Mouse (Mus musculus): ENCODE data around the gene Traf7.

Gene Traf7

DNA sequence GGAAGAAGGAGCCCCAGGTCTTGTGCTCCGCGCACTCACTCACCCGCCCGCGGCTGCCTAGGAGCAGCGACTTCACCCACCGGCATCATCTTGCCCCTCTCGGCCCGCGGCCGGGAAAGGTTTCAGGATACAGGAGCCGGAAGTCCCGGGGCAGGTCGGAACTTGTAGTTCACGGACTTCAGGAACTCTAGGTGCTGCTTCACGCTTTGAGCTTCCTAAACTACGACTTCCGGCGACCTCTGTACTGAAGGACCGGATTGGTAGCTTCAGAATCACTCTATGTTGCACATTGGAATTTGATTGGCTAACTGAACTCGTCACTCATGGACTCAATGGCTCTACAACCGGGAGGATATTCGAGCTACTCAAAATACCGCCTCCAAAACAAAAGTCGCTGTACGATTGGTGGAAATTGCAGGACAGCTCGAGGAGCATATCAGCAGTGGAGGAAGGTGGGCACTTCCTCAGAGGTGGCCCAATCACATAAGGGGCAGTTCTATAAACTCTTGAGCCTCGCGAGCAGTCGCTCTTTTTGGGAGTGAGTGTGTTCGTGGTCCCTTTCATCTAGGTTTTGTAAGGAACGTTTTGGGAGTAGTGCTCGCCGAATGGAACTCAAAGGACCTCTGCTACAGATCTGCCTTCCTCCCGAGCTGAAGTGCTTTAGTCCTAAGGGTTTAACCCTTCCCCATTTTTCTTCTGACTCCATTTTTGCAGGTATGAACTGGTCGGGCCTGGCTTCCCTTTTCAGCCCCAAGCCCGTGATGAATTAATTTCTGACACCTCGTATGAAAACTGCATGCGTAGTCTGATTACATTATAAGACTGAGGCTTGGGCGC is at the start of gene Traf7:
Gene Traf7 (minus strand): TSS at position 216 of the 837 bp plus-strand sequence.
- DNase-seq: peak; percentile 99

DNA sequence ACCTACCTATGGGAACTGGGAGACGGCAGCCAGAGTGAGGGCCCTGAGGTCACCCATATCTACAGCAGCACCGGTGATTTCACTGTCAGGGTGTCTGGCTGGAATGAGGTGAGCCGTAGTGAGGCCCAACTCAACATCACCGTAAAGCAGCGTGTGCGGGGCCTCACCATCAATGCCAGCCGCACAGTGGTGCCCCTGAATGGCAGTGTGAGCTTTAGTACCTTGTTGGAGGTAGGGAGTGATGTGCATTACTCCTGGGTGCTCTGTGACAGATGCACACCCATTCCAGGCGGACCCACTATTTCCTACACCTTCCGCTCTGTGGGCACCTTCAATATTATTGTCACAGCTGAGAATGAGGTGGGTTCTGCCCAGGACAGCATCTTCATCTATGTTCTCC is 46.1 kb upstream of the Traf7 start:
- no peak for DNase-seq

DNA sequence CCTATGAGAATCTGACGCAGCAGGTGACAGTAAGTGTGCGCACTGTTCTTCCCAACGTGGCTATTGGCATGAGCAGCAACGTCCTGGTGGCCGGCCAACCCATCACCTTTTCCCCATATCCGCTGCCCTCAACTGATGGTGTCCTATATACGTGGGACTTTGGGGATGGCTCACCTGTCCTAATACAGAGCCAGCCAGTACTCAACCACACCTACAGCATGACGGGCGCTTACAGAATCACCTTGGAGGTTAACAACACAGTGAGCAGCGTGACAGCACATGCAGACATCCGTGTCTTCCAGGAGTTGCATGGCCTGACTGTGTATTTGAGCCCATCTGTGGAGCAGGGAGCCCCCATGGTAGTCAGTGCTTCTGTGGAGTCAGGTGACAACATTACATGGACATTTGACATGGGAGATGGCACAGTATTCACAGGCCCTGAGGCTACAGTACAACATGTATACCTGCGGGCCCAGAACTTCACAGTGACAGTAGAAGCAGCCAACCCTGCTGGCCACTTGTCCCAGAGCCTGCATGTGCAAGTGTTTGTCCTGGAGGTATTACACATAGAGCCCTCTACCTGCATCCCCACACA is 45.0 kb upstream of the Traf7 start:
- DNase-seq: no peak

DNA sequence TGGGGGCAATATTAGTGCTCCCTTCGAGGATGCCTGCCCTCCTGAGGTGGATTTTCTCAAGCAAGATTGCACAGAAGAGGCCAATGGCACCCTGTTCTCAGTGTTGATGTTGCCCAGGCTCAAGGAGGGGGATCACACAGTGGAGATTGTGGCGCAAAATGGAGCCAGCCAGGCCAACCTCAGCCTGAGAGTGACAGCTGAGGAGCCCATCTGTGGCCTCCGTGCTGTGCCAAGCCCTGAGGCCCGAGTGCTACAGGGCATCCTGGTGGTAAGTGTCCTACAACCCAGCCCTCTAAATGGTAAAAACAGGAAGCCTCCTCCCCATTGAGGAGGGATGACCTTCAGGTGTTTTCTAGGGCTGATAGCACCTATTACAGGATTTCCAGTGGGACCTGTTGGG is 42.1 kb upstream of the Traf7 start:
- DNase-seq: no peak

DNA sequence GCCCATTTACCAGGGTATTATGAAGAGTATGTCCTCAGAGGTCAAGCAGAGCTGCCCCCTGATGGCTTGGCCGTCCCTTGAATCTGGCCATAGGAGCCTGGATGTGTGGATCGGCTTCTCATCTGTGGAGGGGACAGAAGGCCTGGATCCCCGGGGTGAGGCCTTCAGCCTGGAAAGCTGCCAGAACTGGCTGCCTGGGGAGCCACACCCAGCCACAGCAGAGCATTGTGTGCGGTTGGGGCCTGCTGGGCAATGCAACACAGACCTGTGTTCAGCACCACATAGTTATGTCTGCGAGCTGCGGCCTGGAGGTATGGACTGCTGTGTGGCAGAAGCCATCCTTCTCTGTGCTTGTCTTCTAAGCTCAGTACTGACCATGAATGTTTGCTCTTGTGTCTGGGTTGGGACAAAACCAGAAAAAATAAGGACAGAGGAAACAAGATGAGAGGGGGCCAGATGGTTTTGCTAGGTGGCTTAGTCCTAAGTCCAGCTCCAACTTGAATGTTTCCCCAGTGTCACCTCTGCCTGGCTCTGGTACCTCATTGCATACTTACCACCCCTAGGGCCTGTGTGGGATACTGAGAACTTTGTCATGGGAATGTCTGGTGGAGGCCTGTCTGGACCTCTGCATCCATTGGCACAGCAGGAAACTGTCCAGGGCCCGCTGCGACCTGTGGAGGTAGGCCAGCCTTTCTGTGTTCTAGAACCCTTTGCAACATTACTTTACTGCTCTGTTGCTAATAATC is 39.5 kb upstream of the Traf7 start:
- no peak for DNase-seq

DNA sequence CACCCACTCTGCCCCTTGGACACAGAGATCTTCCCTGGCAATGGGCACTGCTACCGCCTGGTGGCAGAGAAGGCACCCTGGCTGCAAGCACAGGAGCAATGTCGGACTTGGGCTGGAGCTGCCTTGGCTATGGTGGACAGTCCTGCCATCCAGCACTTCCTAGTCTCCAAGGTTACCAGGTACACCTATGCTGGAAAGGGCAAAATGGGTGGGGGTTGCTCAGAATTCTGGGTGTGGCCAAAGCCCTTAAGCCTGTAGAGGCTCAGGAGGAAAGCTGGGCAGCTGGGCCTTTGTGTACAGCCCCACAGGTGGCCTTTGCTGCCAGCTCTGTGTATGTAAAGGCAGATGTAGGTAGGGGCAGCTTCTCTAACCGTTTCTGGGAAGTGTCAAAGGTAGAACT is 38.1 kb upstream of the Traf7 start:
- DNase-seq: no peak

DNA sequence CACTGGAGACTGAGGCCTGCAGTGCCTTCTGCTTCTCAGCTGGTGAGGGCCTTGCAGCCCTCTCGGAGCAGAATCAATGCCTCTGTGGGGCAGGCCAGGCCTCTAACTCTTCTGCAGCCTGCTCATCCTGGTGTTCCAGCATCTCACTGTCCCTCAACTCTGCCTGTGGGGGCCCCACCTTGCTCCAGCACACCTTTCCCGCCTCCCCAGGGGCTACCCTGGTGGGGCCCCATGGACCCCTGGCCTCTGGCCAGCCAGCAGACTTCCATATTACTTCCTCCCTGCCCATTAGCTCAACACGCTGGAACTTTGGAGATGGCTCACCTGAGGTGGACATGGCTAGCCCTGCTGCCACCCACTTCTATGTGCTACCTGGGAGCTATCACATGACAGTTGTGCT is 37.4 kb upstream of the Traf7 start:
- DNase-seq: no peak

DNA sequence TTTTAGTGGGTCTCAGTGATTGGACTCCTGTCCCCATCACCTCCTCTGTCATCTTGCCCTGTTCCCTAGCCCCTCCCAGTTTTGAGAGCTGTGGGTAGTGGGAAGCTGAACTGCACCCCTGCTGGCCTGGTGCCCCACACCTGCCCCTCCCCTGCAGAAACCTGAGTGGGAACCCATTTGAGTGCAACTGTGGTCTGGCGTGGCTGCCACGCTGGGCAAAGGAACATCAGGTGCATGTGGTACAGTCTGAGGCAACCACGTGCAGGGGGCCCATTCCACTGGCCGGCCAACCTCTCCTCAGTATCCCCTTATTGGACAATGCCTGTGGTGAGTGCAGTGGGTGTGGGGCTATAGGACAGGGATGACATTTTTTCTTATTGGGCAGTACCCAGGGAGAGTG is 36.7 kb upstream of the Traf7 start:
- DNase-seq: no peak

DNA sequence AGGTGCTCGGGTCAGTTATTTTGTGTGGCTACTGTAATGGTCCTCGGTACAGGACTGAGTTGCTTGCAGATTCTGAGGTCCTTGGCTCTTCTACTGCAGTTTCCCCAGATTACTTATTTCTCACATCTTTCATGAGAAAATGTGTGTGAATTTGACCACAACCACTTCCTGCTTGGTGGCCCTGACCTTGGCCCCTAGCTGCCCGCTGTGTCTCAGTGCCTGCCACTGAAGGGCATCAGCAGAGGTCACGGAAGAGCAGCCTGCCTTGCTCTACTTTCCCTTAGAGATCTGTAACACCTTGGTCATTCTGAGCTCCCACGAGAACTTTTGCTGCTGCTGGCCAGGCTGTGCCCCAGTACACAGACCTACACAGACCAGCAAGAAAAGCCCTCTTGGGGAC is 35.9 kb upstream of the Traf7 start:
- DNase-seq: no peak

DNA sequence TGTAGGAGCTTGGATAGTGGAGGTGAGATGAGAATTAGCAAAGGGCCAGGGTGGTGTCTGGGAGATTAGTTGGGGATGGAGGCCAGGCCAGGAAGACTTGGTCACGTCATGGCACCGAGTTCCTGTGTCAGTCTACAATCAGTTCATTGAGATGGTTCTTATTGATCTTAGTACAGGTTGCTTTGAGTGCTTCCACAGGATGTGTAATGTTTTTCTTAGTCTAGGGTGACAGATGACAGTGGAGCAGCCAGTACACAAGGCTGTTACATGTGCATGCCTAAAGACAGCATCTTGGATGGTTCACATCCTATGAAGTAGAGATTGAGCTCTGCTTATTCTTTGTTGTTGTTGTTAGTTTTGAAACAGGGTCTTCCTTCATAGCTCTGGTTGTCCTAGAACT is 33.9 kb upstream of the Traf7 start:
- no peak for DNase-seq

DNA sequence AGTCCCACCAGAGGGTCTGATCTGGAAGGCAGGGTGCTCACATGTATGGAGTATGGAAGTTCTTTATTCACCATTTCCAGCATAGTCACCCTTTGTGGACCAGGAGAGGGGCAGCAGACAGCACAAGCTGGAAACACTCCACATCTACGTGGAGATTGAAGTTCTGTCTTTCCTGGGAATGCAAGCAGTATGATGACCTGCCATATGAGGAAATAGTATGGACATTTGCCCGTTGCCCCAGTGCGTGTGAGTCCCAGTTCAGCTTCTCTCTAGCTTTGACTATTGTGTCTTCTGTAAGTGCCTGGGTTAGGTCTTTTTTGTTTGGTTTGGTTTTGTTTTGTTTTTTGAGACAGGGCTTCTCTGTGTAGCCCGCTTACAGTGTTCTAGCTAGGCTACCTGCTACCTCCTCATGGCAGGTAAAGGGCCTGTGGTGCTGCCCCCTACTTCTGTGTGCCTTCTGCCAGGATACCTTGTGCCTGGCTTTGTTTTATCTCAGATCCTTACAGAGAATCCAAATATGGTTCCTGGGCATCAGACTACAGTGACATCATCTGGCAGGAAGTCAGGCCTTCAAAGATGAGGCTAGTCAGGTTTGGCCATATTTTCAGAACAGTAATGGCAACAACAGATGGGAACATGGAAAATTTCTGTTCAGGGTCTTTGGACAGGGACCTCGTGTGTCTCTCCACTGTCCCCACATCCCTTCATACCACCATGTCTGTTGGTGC is 32.7 kb upstream of the Traf7 start:
- DNase-seq: no peak

DNA sequence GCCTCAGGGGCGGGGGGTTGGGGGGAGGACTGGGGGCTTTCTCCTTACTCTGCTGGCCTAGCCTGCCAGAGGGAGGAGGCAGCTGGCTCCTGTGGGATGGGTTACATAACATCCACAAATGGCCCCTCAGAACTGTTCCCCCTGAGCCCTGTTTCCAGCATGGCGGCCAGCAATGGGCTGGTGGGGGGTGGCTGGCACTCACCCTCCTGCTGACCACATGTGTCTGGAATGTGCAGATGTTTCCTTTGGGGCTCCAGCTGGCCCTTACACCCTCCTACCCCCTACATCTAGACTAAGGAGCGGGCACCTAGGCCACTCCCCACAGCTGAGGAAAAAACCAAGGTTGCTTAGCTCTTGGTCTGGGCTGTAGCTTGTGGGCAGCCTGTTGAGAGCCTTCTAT is 31.4 kb upstream of the Traf7 start:
- no peak for DNase-seq

DNA sequence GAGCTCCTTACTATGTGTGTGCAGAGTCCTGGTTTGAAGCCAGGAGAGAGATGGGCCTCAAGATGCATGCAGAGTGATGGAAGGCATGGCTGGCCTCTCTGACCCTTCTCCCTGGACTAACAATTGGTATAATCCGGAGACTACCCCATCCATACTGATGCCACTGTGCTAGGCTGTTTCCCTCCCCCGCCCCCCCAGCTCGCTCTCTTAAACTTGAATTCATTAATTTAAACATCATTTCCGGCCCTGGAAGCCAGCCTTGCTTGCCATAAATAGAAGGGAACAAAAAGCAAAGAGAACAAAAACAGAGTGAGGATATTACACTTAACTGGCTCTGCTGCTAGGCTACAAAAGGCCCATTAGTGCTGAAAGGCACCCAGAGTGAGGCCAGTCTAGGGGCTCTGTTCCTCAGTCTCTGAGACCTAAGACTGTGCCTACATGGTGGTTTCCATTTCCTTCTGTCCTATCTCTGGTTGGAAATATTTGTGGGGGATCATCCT is 30.9 kb upstream of the Traf7 start:
- peak; percentile 36 for DNase-seq

DNA sequence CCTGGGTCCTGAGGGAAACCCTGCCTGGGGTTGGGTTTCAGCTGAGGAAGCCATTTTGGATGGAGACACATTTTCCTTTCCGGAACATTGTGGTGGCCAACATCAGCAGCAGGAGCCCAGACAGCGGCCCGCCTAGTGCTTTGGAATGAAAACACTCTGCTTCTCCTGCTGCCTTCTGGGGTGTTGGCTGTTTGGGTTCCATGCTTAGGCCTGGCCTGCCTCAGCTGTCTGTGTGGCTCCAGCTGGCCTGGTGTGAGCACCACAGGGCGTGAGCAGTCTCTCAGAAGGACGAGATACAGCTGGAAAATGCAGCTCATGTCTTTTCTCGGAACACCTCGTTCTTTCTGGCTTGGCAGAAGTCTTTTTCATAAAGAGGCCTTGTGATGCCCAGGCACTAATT is 29.4 kb upstream of the Traf7 start:
- no peak for DNase-seq

DNA sequence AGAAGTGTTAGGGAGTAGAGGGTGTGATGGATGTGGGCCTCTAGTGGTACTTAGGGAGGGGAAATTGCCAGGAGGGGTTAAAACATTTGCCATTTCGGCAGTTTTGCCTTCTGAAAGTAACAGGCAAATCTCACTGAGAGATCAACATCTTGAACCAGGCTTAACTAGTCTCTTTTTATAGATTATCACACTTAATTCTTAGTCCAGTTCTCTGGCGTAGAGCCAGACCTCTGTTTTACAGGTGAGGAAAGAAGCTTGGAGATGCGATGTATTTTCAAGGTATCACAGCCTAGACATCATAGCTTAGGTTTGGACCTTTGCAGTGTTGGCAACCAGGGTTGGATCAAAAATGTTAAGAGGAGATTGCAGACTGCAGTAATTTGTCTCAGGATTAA is 23.3 kb upstream of the Traf7 start:
- DNase-seq: no peak

DNA sequence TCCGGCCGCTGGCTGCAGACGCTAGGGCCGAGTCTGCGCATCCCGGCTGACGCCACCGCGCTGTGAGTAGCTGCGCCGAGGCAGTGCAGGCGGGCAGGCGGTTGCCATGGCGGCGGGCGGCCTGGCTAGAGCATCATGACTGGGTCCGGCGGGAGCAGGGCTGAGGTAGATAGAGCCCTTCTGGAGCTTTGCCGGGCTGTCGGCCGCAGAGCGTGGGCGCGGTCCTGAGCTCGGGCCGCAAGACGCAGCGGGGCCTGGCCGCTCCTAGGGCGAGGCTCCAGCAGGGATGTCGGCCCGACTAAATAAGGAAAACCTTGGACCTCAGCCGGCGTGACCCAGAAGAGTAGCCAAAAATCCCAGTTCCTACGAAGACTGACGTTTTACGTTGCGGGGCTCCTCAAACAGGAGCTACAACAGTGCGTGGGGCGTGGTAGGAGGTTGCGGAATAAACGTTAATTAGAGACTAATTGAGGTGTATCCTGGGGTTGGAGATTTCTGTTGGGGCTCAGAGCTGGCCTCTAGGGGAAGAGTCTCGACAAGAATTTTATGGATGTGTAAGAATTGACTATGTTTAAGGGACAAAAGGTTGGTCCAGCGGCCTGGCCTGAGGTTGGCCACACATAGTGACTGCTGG is 22.8 kb upstream of the Traf7 start:
- peak; percentile 70 for DNase-seq

DNA sequence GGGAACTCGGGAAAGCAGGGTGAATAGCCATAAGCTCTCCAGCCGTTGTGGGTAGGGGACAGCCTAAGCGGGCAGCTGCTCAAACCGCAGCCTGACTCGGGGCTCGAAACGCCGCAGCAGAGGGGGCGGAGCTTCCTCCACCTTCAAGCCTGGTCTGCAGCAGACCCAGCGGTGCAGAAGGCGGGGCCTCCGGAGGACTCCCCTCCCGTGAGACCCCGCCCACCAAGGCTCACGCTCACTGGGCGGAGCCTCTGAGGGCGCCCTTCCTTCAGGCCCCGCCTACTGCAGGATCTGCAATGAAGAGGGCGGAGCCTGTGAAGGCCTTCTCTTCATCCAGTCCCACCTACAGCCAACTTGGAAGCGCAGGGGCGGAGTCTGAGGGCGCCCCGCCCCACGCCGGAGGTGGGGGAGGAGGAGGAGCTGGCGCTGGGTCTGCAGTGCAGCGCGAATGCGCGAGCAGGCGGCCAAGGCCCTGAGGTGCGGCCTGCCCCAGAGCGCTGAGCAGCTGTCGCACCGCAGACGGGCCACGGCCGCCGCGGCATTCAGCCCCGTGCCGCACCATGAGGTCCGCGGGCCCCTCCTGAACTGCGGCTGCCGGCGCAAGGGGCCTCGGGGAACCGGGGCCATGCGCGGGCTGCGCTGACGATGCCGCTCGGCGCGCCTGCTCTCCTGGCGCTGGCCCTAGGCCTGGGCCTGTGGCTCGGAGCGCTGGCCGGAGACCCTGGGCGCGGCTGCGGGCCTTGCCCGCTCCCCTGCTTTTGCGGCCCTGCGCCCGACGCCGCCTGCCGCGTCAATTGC is 22.1 kb upstream of the Traf7 start, which contains the start of gene Pkd1:
Gene Pkd1 (plus strand): TSS at position 217 of the 798 bp plus-strand sequence.
- DNase-seq: peak; percentile 100

DNA sequence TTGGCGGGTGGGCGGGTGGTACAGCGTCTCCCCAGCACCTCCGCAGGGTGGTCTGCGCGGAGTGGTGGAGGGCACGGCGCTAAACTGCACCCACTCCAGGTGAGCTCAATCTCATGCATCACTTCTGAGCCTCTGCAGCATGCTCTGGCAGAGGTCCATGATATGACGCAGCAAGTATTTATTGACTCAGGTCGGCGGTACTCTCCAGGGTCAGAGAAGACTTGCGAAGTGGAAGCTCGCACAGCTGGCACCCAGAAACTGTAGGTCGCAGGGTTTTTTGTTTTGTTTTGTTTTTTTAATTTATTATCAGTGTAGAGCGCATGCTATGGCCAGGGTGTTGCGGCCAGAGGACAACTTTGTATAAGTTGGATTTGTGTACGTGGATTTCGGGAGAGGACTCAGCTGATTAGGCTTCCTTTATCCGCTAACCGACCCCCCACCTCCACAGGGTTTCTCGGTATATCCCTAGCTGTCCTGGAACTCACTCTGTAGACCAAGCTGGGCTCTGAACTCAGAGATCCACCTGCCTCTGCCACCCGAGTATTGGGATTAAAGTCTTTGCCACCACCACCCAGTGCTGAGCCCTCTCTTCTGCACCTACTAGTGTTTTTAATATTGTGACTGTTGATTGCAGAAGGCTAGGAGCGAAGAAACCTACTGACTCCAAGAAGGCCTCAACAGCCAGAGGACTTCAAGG is 21.3 kb upstream of the Traf7 start:
- DNase-seq: peak; percentile 85

DNA sequence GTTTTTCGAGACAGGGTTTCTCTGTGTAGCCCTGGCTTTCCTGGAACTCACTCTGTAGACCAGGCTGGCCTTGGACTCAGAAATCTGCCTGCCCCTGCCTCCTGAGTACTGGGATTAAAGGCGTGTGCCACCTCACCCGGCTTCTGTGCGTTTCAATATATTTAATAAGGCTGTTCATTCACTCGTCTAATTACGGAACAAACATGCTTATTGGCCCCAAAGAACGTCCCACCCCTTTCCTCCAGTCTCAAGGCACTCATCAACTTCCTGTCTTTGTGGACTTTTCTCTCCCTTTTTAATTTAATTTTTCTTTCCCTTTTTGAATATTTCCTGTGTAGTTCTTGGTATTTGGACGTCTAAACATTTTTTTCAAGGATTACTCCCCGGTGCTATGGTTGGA is 20.7 kb upstream of the Traf7 start:
- DNase-seq: peak; percentile 67

DNA sequence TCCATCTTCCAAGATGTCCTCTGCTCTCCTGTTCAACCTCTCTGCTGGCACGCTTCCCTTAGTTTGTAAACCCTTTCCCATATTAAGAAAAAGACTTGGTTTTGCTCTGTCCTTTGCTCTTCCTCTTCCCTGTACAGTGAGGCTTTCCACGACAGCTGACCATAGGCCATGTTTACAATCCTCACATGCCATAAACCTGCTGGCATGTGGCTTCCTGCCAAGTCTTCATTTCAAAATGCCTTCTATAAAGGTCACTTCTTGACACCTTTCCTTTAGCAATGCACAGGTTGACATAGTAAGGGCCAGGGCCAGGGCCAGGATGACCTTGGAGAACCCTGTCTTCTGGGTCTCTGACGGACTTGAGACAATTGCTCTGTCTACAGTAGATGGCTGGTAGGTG is 18.5 kb upstream of the Traf7 start:
- peak; percentile 31 for DNase-seq

DNA sequence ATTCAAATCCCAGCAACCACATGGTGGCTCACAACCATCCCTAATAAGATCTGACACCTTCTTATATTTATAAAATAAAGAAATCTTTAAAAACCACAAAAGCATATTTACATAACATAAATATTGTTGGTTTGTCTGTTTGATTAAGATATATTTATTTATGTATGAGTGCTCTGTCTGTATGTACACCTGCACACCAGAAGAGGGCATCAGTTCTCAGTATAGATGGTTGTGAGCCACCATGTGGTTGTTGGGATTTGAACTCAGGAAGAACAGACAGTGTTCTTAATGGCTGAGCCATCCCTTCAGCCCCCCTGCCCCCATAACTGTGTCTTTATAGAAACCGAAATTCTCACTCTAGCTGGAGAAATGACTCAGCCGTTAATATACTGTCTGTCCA is 17.5 kb upstream of the Traf7 start:
- DNase-seq: no peak
